Mouse (Mus musculus): ENCODE measurements around the gene C2cd2l.

GRCm38 (mm10) chr9:44334396-44335330 is 14.6 kb upstream of the C2cd2l start, which contains the start of gene H2afx:
- TF ChIP-seq CTCF (IDR thresholded peaks at IDR 0.05; ENCODE audit: low read depth, low read length) = no peak
- TF ChIP-seq GATA1 (IDR thresholded peaks at IDR 0.05; ENCODE audit: borderline replicate concordance, low read length) = no peak
- TF ChIP-seq POLR2AphosphoS5 (IDR thresholded peaks at IDR 0.05; ENCODE audit: insufficient replicate concordance, low read depth, low read length) = peak; percentile 97
- no peak for TF ChIP-seq GATA2 (IDR thresholded peaks at IDR 0.05; ENCODE audit: borderline replicate concordance, low read depth, low read length)
- TF ChIP-seq TAL1 (conservative IDR thresholded peaks at IDR 0.05; ENCODE audit: low read depth, low read length) = no peak
